Mouse (Mus musculus) liver, embryonic 11.5 days (tissue): ENCODE measurements at regions not wholly inside any gene's neighbourhood (a gene's known extent, or its start where the extent isn't known, plus 50 kb on each side); places are given as distances from the start of the nearest gene placed in this dataset.

ENCODE experiments used
- ATAC-seq: fragments of 200-750 bp; cut with Nextera tagmentation; replicated peaks from 2 replicates; pipeline ENCODE4 v1.8.0; 2017; ENCODE audit warnings: moderate number of reproducible peaks, mild to moderate bottlenecking, moderate TSS enrichment, moderate library complexity; ENCODE audit not compliant: low FRiP score
- DNase-seq: peaks from one replicate; pipeline ENCODE4 v3.0.0-alpha.2; 2017; ENCODE audit warnings: low spot score
- H3K27ac ChIP-seq: fragments of 300-500 bp; sonication (generic); 2 replicates; pipeline ENCODE4 v1.5.1; 2014; ENCODE audit warnings: mild to moderate bottlenecking, low read depth, low read length, control low read depth
- H3K27me3 ChIP-seq: fragments of 300-500 bp; sonication (generic); replicated peaks from 2 replicates; pipeline ENCODE4 v1.6.1; 2014; ENCODE audit warnings: low read length, mixed read lengths; ENCODE audit not compliant: control insufficient read depth, insufficient read depth
- H3K36me3 ChIP-seq: fragments of 300-500 bp; sonication (generic); 2 replicates; pipeline ENCODE4 v1.6.1; 2014; ENCODE audit warnings: mild to moderate bottlenecking, low read length, moderate library complexity, mixed read lengths; ENCODE audit not compliant: control insufficient read depth, insufficient read depth
- H3K4me1 ChIP-seq: fragments of 300-500 bp; sonication (generic); replicated peaks from 2 replicates; pipeline ENCODE4 v1.6.1; 2014; ENCODE audit warnings: low read length, mixed read lengths; ENCODE audit not compliant: control insufficient read depth, insufficient read depth
- H3K4me2 ChIP-seq: fragments of 300-500 bp; sonication (generic); 2 replicates; pipeline ENCODE4 v1.6.1; 2014; ENCODE audit warnings: mild to moderate bottlenecking, control low read depth, moderate library complexity
- H3K4me3 ChIP-seq: fragments of 300-500 bp; sonication (generic); 2 replicates; pipeline ENCODE4 v1.5.1; 2014; ENCODE audit warnings: low read depth, low read length, control low read depth
- H3K9ac ChIP-seq: fragments of 300-500 bp; sonication (generic); 2 replicates; pipeline ENCODE4 v1.6.1; 2014; ENCODE audit warnings: low read depth, low read length, control low read depth
- H3K9me3 ChIP-seq: fragments of 300-500 bp; sonication (generic); 2 replicates; pipeline ENCODE4 v1.6.1; 2016; ENCODE audit warnings: low read length, inconsistent platforms, mixed read lengths; ENCODE audit not compliant: control insufficient read depth
- WGBS: fragments of 180-500 bp; shearing (Covaris S2); extraction: QIAGEN DNeasy Blood & Tissue Kit; methylation state at CpG from one replicate; pipeline ENCODE4 v1.1.7; 2014; 5-methylcytosine and 5-hydroxymethylcytosine counted together

DNA sequence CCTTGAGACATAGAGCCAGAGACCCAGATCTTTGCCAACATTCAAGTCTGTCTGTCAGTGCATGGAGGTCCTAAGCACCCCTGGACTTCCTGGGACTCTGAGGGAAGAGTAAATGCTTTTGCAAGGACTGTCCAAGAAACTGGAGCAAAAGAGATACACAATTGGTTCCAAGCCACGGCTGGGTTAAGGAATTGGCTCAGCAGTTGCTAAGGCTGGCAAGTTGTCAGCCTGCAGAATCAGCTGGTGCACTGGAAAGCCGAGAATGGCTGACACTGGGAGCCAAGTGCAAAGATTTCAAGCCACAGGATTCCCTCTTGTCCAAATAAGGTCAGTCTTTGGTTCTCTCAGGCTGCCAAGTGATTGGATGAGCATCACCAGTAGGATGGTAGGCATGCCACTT is 146.8 kb upstream of the Syt13 start:
- DNase-seq, result no peak
- H3K36me3 ChIP-seq, result no peaks in the 10 kb centered on the region
- H3K27me3 ChIP-seq, result no peaks in the 10 kb centered on the region
- no peaks in the 10 kb centered on the region for H3K9me3 ChIP-seq
- no peak overlapping the region for H3K4me2 ChIP-seq
- 46% methylated on average over 2 of the region's 2 CpGs for WGBS
- no peak overlapping the region for H3K9ac ChIP-seq
- no peak overlapping the region for H3K27ac ChIP-seq
- no peak for ATAC-seq
- H3K4me1 ChIP-seq, result no peaks in the 10 kb centered on the region
- H3K4me3 ChIP-seq, result no peak overlapping the region

DNA sequence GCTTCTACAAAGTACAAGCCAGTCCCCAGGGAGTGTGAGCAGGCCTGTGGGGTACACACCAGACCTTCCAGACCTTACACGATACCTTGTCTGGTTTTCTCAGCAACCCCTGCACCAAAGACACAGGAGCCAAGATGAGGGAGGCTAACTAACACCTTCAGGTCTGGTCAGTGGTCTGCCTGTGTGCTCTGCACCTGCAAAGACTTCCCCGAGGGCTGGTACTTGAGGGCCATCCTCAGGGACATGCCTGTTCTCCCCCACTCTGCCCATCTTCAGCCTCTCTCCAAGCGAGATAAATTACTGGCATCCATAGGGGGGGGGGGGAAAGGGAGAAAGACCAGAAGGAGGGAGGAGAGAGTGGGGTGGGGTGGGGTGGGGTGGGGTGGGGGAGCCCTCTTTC is 145.8 kb upstream of the Syt13 start:
- WGBS, result 45% methylated on average over 3 of the region's 3 CpGs
- Histone ChIP-seq H3K9ac (no peak overlapping the region), H3K4me1 (no peaks in the 10 kb centered on the region), H3K27me3 (no peaks in the 10 kb centered on the region; the same call in 1 of the 2 replicates), H3K4me3 (no peak overlapping the region), H3K9me3 (no peaks in the 10 kb centered on the region), H3K36me3 (no peaks in the 10 kb centered on the region), H3K4me2 (no peak overlapping the region), H3K27ac (no peak overlapping the region)
- no peak for ATAC-seq
- peak; percentile 24 for DNase-seq

DNA sequence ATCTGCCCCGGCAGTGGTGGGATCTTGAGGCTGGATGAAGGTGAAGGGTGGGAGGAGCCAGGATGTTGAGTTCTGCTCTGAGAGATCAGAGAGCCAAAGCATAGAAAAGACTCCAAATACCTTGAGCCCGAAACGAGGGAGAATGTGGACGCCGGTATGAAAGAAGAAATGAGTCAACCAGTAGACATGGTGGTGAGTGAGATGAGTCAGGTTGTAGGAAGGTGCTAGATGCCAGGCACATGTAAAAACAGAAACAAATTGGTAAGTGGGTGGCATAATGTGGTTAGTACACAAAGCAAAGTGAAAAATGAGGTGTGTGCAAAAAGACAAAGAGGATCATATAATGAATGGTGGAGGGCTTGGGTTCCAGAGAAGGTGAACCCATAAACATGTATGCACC is 144.8 kb upstream of the Syt13 start:
- H3K4me1 ChIP-seq, result no peaks in the 10 kb centered on the region
- DNase-seq (peak; percentile 10), ATAC-seq (no peak)
- H3K27ac ChIP-seq, result no peak overlapping the region
- no peak overlapping the region for H3K4me2 ChIP-seq
- H3K27me3 ChIP-seq, result no peaks in the 10 kb centered on the region; the same call in 1 of the 2 replicates
- no peak overlapping the region for H3K4me3 ChIP-seq
- WGBS, result 82% methylated on average over 5 of the region's 5 CpGs
- no peaks in the 10 kb centered on the region for H3K9me3 ChIP-seq
- no peaks in the 10 kb centered on the region for H3K36me3 ChIP-seq
- H3K9ac ChIP-seq, result no peak overlapping the region

DNA sequence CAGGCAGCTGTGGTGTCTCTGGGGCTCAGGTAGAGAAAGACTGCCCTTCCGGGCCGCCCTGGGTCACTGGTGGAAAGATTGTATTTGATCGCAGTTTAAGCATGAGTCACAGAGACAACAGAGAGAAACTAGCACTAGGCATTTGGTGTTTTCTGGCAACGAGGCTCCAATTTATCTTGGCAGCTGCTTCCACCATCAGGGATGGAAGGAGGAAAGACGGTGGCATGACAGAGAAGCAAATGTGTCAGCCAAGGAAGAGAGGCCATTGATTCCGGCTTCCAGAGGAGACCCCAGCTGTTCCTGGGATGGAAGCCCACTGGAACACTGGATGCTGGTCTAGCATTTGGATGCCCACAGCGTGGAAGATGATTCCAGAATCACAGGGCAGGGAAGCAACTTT is 142.3 kb upstream of the Syt13 start:
- Histone ChIP-seq H3K27me3 (no peaks in the 10 kb centered on the region; the same call in 1 of the 2 replicates), H3K4me1 (no peaks in the 10 kb centered on the region), H3K4me2 (no peak overlapping the region), H3K36me3 (no peaks in the 10 kb centered on the region), H3K9ac (no peak overlapping the region), H3K9me3 (no peaks in the 10 kb centered on the region), H3K27ac (no peak overlapping the region), H3K4me3 (no peak overlapping the region)
- DNase-seq, result no peak
- WGBS, result 71% methylated on average over 7 of the region's 7 CpGs
- no peak for ATAC-seq

DNA sequence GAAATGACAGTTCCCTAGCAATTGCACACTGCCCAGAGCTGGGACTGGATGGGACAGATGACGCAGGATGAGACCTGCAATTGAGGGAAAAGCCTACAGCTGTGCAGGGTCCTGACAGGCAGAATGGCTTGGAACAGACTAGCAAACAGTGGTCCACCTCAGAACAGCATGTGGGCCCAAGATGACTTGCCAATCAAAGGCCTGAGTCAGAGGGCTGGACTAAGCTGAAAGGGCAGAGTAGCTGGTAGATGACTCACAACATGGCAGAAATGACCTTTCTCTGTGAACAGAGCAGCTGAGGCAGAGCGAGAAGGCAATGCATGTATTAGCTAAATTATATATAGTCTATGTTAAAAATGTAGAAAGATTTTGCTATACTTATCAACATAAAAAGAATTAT is 138.4 kb upstream of the Syt13 start:
- DNase-seq, result no peak
- 80% methylated on average over 2 of the region's 2 CpGs for WGBS
- no peaks in the 10 kb centered on the region for H3K4me1 ChIP-seq

DNA sequence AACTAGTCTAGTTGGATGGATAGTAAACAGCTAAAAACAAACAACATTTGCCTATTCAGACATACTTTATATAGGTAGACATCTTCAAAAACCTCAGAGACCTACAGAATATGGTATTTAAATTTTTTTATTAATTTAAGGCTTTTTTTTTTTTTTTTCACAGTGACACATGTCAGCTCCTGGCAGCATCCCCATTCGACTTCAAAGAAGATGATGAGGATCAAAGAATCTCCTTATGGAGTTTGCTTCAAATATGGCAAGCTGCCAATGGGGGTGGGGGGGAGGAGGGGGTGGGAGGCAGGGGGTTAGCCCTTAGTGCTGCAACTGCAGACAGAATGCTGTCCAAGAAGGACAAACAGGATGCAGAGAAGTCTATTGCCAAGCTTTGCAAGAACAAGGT is 135.8 kb upstream of the Syt13 start:
- ATAC-seq (no peak), DNase-seq (no peak)
- Histone ChIP-seq H3K4me1 (no peaks in the 10 kb centered on the region), H3K4me2 (no peak overlapping the region), H3K9me3 (no peaks in the 10 kb centered on the region), H3K36me3 (no peaks in the 10 kb centered on the region), H3K27me3 (no peaks in the 10 kb centered on the region), H3K27ac (no peak overlapping the region), H3K4me3 (no peak overlapping the region), H3K9ac (no peak overlapping the region)
- WGBS, result 43% methylated on average over 1 of the region's 1 CpGs

More for the DNA sequence above, 138.4 kb upstream of the Syt13 start:
- Histone ChIP-seq H3K9ac (no peak overlapping the region), H3K36me3 (no peaks in the 10 kb centered on the region), H3K9me3 (no peaks in the 10 kb centered on the region), H3K27me3 (no peaks in the 10 kb centered on the region; the same call in 1 of the 2 replicates), H3K27ac (no peak overlapping the region), H3K4me2 (no peak overlapping the region), H3K4me3 (no peak overlapping the region)
- no peak for ATAC-seq

DNA sequence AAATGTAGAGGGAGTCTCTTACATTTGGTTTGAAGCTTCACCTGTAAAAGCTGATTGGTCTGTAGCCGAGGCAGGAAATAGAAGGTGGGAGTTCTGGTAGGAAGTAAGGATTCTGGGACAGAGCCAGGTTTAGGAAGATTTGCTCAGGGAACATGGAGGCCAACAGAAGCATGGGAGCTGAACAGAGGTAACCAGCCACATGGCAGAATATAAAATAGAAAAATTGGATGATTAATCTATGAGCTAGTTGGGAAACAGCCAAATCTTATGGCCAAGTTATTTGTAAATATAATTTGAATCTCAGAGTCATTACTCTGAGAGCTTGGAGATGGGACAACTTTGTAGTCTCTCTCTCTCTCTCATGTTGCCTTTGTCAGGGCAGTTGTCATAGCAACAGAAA is 134.9 kb upstream of the Syt13 start:
- H3K4me2 ChIP-seq, result no peak overlapping the region
- H3K4me1 ChIP-seq, result no peaks in the 10 kb centered on the region
- H3K27me3 ChIP-seq, result no peaks in the 10 kb centered on the region
- H3K4me3 ChIP-seq, result no peak overlapping the region
- H3K9me3 ChIP-seq, result no peaks in the 10 kb centered on the region
- H3K36me3 ChIP-seq, result no peaks in the 10 kb centered on the region
- no peak for ATAC-seq
- no peak for DNase-seq
- no peak overlapping the region for H3K9ac ChIP-seq
- H3K27ac ChIP-seq, result no peak overlapping the region
- WGBS, result 72% methylated on average over 1 of the region's 1 CpGs

DNA sequence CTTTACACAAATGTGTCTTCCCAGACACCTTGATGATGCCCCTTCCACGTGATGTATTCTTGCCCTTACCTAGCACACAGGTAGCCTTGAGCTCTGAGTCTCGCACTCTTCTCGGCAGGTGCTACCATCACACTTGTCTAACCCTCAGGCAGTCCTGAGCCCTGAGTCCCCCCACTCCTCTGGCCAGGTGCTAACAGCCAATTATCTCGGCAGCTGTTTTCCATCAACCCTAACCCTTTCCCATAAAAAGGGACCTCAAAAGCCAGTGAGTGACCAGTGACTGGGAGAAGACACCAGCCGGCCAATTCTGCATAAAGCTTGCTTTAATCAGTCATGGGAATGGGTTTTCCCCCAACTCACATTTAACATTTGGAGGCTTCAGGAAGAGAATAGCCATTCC is 133.4 kb upstream of the Syt13 start:
- 72% methylated on average over 5 of the region's 5 CpGs for WGBS
- H3K36me3 ChIP-seq, result no peaks in the 10 kb centered on the region

DNA sequence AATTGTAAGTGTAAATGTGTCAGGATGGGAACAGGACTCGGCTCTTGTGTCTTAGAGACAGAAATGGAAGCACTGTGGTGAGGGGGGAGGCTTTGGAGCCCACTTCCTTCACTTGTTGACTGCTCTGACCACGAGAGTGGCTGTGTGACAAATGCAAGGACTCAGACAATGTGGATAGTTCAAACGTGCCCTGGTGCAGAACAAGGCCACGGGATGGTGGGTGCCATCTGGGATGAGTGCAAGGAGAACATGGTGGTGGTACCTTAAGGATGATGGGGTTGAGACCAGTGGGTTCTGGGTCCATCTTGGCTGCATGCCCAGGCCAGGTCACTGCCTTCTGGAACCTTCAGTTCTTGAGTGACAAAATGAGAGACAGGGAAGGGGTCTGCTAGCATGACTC is 132.3 kb upstream of the Syt13 start:
- Histone ChIP-seq H3K27ac (no peak overlapping the region), H3K4me3 (no peak overlapping the region), H3K36me3 (no peaks in the 10 kb centered on the region), H3K4me2 (no peak overlapping the region), H3K9ac (no peak overlapping the region), H3K27me3 (no peaks in the 10 kb centered on the region), H3K9me3 (no peaks in the 10 kb centered on the region), H3K4me1 (no peaks in the 10 kb centered on the region)
- 52% methylated on average over 4 of the region's 4 CpGs for WGBS
- ATAC-seq, result no peak
- DNase-seq, result no peak

More for the DNA sequence above, 133.4 kb upstream of the Syt13 start:
- Histone ChIP-seq H3K4me2 (no peak overlapping the region), H3K9ac (no peak overlapping the region), H3K27ac (no peak overlapping the region), H3K4me3 (no peak overlapping the region), H3K9me3 (no peaks in the 10 kb centered on the region), H3K4me1 (no peaks in the 10 kb centered on the region), H3K27me3 (no peaks in the 10 kb centered on the region)
- DNase-seq (no peak), ATAC-seq (no peak)
